Mouse (Mus musculus) heart, embryonic 11.5 days (tissue): ENCODE measurements around the gene Yod1. TPM values are rescaled to one million over a fixed set of nuclear protein-coding genes. Genes with fewer than 3 reads are reported as not detected.

Experiments
- ATAC-seq: fragments of 200-750 bp; cut with Nextera tagmentation; replicated peaks from 2 replicates; pipeline ENCODE4 v1.8.0; 2017; ENCODE audit warnings: moderate library complexity; ENCODE audit not compliant: insufficient number of reproducible peaks, low FRiP score, low TSS enrichment
- H3K27ac ChIP-seq: fragments of 300-500 bp; sonication (generic); 2 replicates; pipeline ENCODE4 v1.5.1; 2014; ENCODE audit warnings: mild to moderate bottlenecking, low read depth, low read length
- H3K27me3 ChIP-seq: fragments of 300-500 bp; sonication (generic); 2 replicates; pipeline ENCODE4 v1.6.1; 2014; ENCODE audit warnings: mild to moderate bottlenecking, low read length, mixed read lengths; ENCODE audit not compliant: control insufficient read depth, insufficient read depth
- H3K36me3 ChIP-seq: fragments of 300-500 bp; sonication (generic); 2 replicates; pipeline ENCODE4 v1.6.1; 2014; ENCODE audit warnings: mild to moderate bottlenecking, low read length, moderate library complexity, mixed read lengths; ENCODE audit not compliant: control insufficient read depth, insufficient read depth
- H3K4me1 ChIP-seq: fragments of 300-500 bp; sonication (generic); 2 replicates; pipeline ENCODE4 v1.6.1; 2014; ENCODE audit warnings: low read length; ENCODE audit not compliant: control insufficient read depth, insufficient read depth
- H3K4me2 ChIP-seq: fragments of 300-500 bp; sonication (generic); 2 replicates; pipeline ENCODE4 v1.6.1; 2014; ENCODE audit warnings: mild to moderate bottlenecking, moderate library complexity
- H3K4me3 ChIP-seq: fragments of 300-500 bp; sonication (generic); 2 replicates; pipeline ENCODE4 v1.5.1; 2014; ENCODE audit warnings: low read depth, low read length
- H3K9ac ChIP-seq: fragments of 300-500 bp; sonication (generic); 2 replicates; pipeline ENCODE4 v1.6.1; 2014; ENCODE audit warnings: mild to moderate bottlenecking, low read depth, low read length, moderate library complexity
- H3K9me3 ChIP-seq: fragments of 300-500 bp; sonication (generic); replicated peaks from 2 replicates; pipeline ENCODE4 v1.6.1; 2016; ENCODE audit warnings: low read length; ENCODE audit not compliant: control insufficient read depth
- WGBS: fragments of 180-500 bp; shearing (Covaris S2); extraction: QIAGEN DNeasy Blood & Tissue Kit; methylation state at CpG from one replicate; pipeline ENCODE4 v1.1.7; 2014; ENCODE audit not compliant: insufficient replicate concordance; 5-methylcytosine and 5-hydroxymethylcytosine counted together
- polyA plus RNA-seq: library from polyadenylated mRNA; unstranded; fragments of >200 nt; fragmentation: Nextera tagmentation; extraction: Ambion mirVana; gene quantifications from 2 replicates; pipeline ENCODE4 v1.2.1, GENCODE M21; 2014

Yod1 gene
- polyA plus RNA-seq, 1 experiment from 2014 or later = 11.1 TPM

DNA sequence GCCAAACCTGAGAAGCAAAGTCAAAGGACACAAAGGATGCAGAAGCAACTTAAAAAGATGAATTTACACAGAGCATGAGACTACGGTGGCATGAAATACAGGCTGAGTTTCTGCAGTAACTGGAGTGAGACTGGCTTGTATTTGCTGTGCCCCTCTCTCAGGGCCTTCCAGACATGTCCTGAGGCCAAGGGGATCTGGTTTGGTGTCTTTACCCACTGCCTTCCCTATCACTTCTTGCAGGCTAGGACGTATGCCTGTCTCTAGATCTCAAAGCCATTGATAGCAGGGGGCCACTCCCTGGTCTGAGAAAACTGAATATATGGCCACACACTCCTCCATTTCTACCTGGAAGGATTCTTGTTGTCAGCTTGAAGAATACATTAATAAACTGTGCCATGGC lies 27.1 kb downstream of the Yod1 start:
- no peak for ATAC-seq
- Histone ChIP-seq H3K9ac (no peak overlapping the region), H3K4me1 (peaks cover 15% of the 10 kb centered on the region), H3K27me3 (no peaks in the 10 kb centered on the region), H3K36me3 (no peaks in the 10 kb centered on the region), H3K27ac (0 out of 2 replicates have a peak overlapping the region, but pooled peaks have one; percentile 1), H3K9me3 (no peaks in the 10 kb centered on the region), H3K4me3 (no peak overlapping the region), H3K4me2 (no peak overlapping the region)
- 54% methylated on average over 2 of the region's 2 CpGs for WGBS

- WGBS = 87% methylated on average over 5 of the region's 5 CpGs
- H3K27me3 ChIP-seq = no peaks in the 10 kb centered on the region
- H3K4me1 ChIP-seq = peaks cover 15% of the 10 kb centered on the region
Measured at GRCm38 (mm10) chr1:130744961-130745360, 27.8 kb downstream of the Yod1 start.

GRCm38 (mm10) chr1:130745591-130745990 lies 28.5 kb downstream of the Yod1 start:
- Histone ChIP-seq H3K4me2 (no peak overlapping the region), H3K4me1 (peaks cover 14% of the 10 kb centered on the region), H3K9ac (no peak overlapping the region), H3K9me3 (no peaks in the 10 kb centered on the region), H3K27me3 (no peaks in the 10 kb centered on the region), H3K27ac (no peak overlapping the region), H3K4me3 (no peak overlapping the region), H3K36me3 (no peaks in the 10 kb centered on the region)
- ATAC-seq = no peak
- WGBS = 93% methylated on average over 3 of the region's 3 CpGs

More at GRCm38 (mm10) chr1:130744961-130745360, 27.8 kb downstream of the Yod1 start:
- Histone ChIP-seq H3K9ac (no peak overlapping the region), H3K36me3 (no peaks in the 10 kb centered on the region), H3K4me3 (no peak overlapping the region), H3K4me2 (no peak overlapping the region), H3K9me3 (no peaks in the 10 kb centered on the region), H3K27ac (no peak overlapping the region)
- ATAC-seq = no peak

DNA sequence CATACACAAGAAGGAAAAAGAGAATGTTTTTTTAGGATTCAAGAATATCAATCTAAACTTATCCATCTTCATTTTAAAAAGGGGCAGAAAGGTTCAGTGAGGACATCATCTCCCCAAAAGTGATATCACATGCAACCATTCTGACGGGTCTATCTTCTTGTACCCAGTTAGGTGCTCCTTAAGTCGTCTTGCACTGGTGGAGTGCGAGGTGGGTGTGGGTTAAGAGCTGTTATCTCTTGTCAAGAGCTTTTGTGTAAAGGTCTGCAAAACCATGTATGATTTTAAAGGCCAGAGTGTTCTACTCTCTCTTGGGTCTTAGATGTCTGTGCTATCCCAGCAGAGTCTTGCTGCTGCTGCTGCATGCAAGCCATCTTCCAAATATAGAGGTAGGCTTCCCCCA lies 29.7 kb downstream of the Yod1 start:
- ATAC-seq = no peak
- no peaks in the 10 kb centered on the region for H3K9me3 ChIP-seq
- no peaks in the 10 kb centered on the region for H3K36me3 ChIP-seq
- H3K27me3 ChIP-seq = no peaks in the 10 kb centered on the region
- no peak overlapping the region for H3K4me2 ChIP-seq
- H3K4me1 ChIP-seq = peaks cover 4% of the 10 kb centered on the region; the same call in 1 of the 2 replicates
- H3K9ac ChIP-seq = no peak overlapping the region
- H3K27ac ChIP-seq = no peak overlapping the region
- H3K4me3 ChIP-seq = no peak overlapping the region
- 58% methylated on average over 3 of the region's 3 CpGs for WGBS

DNA sequence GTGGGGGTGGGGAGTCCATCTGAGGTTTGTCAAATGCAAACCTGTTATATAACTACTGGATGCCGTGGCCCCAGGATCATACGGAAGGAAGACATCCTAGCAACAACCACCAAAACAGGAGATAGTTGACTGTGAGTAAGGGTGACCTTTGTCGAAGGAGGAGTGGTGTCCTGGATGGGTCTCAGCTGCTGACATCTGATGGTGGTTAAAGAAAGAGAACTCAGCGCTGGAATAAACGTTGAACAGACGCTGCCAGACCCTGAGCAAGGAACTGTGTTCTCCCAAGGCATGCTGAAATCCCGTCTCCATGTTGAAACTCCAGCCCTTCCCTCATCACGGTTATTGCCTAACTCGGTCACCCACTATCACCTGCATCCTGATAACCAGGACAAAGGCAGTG lies 42.6 kb downstream of the Yod1 start:
- no peak overlapping the region for H3K27ac ChIP-seq
- no peak for ATAC-seq
- H3K4me1 ChIP-seq = peaks cover 5% of the 10 kb centered on the region; the same call in 1 of the 2 replicates
- 39% methylated on average over 9 of the region's 9 CpGs for WGBS
- no peaks in the 10 kb centered on the region for H3K27me3 ChIP-seq
- H3K9me3 ChIP-seq = no peaks in the 10 kb centered on the region
- no peak overlapping the region for H3K4me2 ChIP-seq
- H3K9ac ChIP-seq = no peak overlapping the region
- H3K36me3 ChIP-seq = no peaks in the 10 kb centered on the region
- no peak overlapping the region for H3K4me3 ChIP-seq

DNA sequence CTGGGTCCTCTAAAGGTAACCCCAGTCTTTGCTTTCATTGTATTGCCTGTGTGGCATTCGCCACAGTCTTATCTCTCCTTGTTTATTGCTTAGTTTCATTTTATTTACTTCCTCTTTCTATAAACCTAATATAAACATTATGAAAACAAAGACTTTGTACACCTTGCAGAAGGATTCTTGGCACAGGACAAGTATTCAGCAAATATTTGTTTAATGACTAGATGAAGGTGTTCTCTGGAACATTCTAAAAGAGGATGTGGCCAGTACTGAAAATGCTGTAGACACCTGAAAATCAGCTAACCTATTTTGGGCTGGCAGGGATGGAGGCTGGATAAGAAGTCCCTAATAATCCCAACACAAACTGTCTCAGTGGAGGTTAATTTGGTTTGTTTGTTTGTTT lies 44.5 kb downstream of the Yod1 start:
- ATAC-seq = no peak

GRCm38 (mm10) chr1:130762045-130762760 lies 45.1 kb downstream of the Yod1 start:
- Histone ChIP-seq H3K4me1 (peaks cover 5% of the 10 kb centered on the region; the same call in 1 of the 2 replicates), H3K36me3 (no peaks in the 10 kb centered on the region), H3K4me3 (no peak overlapping the region), H3K9me3 (no peaks in the 10 kb centered on the region), H3K4me2 (no peak overlapping the region), H3K27me3 (no peaks in the 10 kb centered on the region), H3K9ac (no peak overlapping the region), H3K27ac (no peak overlapping the region)
- 65% methylated on average over 3 of the region's 3 CpGs for WGBS
- no peak for ATAC-seq

More for the DNA sequence above, 44.5 kb downstream of the Yod1 start:
- 69% methylated on average over 1 of the region's 1 CpGs for WGBS
- H3K4me3 ChIP-seq = no peak overlapping the region
- no peak overlapping the region for H3K4me2 ChIP-seq
- H3K9me3 ChIP-seq = no peaks in the 10 kb centered on the region
- peaks cover 5% of the 10 kb centered on the region; the same call in 1 of the 2 replicates for H3K4me1 ChIP-seq
- H3K36me3 ChIP-seq = no peaks in the 10 kb centered on the region
- H3K9ac ChIP-seq = no peak overlapping the region
- no peaks in the 10 kb centered on the region for H3K27me3 ChIP-seq
- no peak overlapping the region for H3K27ac ChIP-seq

- no peak for ATAC-seq
- 82% methylated on average over 12 of the region's 12 CpGs for WGBS
Measured at GRCm38 (mm10) chr1:130764027-130764461, 46.9 kb downstream of the Yod1 start.

DNA sequence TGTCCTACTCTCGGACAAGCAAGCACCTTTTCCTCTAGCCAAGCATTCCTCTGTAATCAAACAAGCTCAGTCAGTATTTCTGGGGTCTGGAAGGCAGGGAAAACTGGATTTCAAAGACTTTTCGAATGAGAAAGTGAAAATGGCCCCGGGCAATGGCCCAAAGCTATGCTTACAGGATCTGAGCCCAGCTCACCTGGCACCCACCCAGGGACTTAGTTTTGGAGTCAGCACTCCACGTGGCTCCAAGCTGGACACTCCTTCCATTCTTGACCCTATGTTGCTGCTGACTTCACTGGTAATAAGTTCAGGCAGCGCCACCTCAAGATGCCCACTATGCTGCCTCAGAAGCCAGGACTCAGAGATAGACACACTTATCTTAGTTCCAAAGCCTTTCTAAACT lies 49.9 kb downstream of the Yod1 start:
- WGBS = 77% methylated on average over 5 of the region's 5 CpGs
- no peak overlapping the region for H3K4me2 ChIP-seq
- H3K36me3 ChIP-seq = no peaks in the 10 kb centered on the region
- no peaks in the 10 kb centered on the region for H3K4me1 ChIP-seq
- no peak overlapping the region for H3K4me3 ChIP-seq
- H3K9ac ChIP-seq = no peak overlapping the region
- no peak for ATAC-seq
- H3K27me3 ChIP-seq = no peaks in the 10 kb centered on the region
- no peak overlapping the region for H3K27ac ChIP-seq
- H3K9me3 ChIP-seq = no peaks in the 10 kb centered on the region

More at GRCm38 (mm10) chr1:130764027-130764461, 46.9 kb downstream of the Yod1 start:
- H3K27me3 ChIP-seq = no peaks in the 10 kb centered on the region
- no peak overlapping the region for H3K4me2 ChIP-seq
- H3K36me3 ChIP-seq = no peaks in the 10 kb centered on the region
- no peak overlapping the region for H3K27ac ChIP-seq
- H3K4me1 ChIP-seq = peaks cover 5% of the 10 kb centered on the region; the same call in 1 of the 2 replicates
- H3K9ac ChIP-seq = no peak overlapping the region
- no peak overlapping the region for H3K4me3 ChIP-seq
- no peaks in the 10 kb centered on the region for H3K9me3 ChIP-seq
